Mouse (Mus musculus): ENCODE data around the gene Apbb2.

DNA sequence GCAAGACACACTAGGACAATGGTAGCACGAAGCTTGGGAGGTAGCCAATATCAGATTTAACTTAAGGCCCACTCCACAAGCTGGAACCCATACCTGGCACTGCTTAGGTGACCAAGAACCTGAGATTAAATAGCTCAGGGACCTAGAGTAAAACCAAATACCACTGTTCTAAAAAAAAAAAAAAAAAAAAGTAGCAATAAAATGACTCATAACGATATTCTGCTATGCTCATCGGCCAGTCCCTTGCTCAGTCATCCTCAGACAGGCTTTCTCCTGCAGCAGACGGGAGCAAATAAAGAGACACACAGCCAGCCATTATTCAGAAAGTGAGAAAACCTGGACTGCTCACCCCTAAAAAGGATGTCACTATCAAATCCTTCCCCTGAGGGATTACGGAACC lies 47.9 kb downstream of the Apbb2 start:
- no peak for TF ChIP-seq CTCF (IDR thresholded peaks at IDR 0.05)
- no peak for TF ChIP-seq POLR2A (IDR thresholded peaks at IDR 0.05; ENCODE audit: insufficient read depth, low read depth, low read length)
- no peak for TF ChIP-seq EP300 (IDR thresholded peaks at IDR 0.05; ENCODE audit: insufficient read depth, low read depth, low read length)
